Mouse (Mus musculus): ENCODE measurements around the gene Dazap2.

GRCm38 (mm10) chr15:100622164-100622563 is 7.0 kb downstream of the Dazap2 start:
- TF ChIP-seq CTCF (IDR thresholded peaks at IDR 0.05; ENCODE audit: borderline replicate concordance, insufficient read depth, low read depth, low read length) (no peak), POLR2A (IDR thresholded peaks at IDR 0.05; ENCODE audit: borderline replicate concordance, insufficient read depth, low read length) (no peak)
